Mouse (Mus musculus): Measurements from ENCODE around the gene Barx2.

- TF ChIP-seq EP300 (IDR thresholded peaks at IDR 0.05; ENCODE audit: low read depth), result no peak
- no peak for TF ChIP-seq CTCF (IDR thresholded peaks at IDR 0.05; ENCODE audit: low read depth)
Measured at GRCm38 (mm10) chr9:31838047-31838446, 75.2 kb downstream of the Barx2 start.

Measured in liver, postnatal 0 days (tissue).